Mouse (Mus musculus) left cerebral cortex, postnatal 36 days (tissue): ENCODE data around the gene Hoxb2. TPM values are rescaled to one million over a fixed set of nuclear protein-coding genes. Genes with fewer than 3 reads are reported as not detected.

Experiments used
- DNase-seq, 2 experiments: peaks; one replicate each; pipeline ENCODE4 v3.0.0; 2021 to 2022; ENCODE audit warnings: low spot score in 2 of 2, mixed read lengths in 1 of 2
- intact Hi-C: fragments of 180-260 bp; cut with DNase I; formaldehyde crosslinking; loops from one replicate; pipeline ENCODE4 v1.15.1; 2025
- total RNA-seq, 2 experiments: library from RNA; stranded (reverse); gene quantifications; 2 replicates each; pipeline ENCODE4 v1.2.3; 2021

Hoxb2 gene
- total RNA-seq, 2 experiments from 2014 or later = not detected

DNA sequence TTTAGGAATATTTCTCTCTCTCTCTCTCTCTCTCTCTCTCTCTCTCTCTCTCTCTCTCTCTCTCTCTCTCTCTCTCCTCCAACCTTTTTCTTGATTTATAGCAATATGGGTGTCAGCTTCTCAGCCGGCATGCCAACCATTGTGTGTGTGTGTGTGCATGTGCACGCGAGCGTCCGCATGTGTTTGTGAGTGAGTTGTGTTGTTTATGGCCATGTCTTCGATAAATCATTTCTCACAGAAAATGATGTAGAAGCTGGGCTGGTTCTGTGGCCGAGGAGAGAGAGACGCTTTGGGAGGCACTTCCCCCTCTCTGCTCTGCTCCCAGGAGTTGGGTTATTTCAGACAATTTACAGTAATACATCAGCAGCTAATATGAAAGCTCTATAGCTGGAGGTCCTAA, 21.7 kb upstream of the Hoxb2 start:
- intact Hi-C loops = no loop called here
- DNase-seq = no peak

DNA sequence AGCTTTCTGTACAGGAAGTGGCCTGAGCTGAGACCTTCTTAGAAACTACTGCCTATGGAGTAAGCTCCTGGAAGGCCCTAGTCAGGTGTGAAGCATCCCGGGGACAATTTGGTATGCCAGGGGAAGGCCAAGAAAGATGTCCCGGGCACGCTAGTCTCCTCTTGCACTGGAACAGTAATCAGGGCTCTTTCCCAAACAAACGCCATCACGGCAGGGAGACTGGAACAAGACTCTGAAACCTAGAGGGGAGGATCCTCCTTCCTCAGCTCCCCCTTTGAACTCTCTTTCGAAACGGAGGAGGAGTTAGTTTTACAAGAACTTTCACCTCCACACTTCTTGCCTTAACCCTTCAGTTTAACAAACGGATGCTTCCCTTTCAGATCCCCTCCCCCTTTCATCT, 18.2 kb upstream of the Hoxb2 start:
- no peak for DNase-seq
- intact Hi-C loops = no loop called here

DNA sequence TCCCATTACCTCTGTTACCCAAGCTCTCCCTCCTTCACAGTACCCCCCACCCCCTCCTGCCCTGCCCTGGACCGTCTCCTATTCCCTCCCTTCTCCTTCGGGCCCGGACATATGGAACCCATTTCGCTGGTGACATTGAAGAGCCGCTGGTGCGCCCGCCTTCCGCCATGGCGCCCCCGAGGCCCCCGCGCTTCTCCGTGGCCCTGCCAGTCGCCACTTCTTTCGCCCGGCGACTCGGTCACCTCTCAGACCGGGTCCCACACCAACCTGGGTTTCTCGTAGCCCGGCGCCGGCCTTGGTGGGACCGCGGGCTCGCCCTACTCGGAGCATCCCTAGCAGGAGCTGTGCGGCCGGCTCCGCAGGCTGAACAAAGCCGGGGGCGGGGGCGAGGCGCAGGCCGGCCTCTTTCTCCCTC, 17.7 kb upstream of the Hoxb2 start:
- DNase-seq = no peak
- intact Hi-C loops = no loop called here

DNA sequence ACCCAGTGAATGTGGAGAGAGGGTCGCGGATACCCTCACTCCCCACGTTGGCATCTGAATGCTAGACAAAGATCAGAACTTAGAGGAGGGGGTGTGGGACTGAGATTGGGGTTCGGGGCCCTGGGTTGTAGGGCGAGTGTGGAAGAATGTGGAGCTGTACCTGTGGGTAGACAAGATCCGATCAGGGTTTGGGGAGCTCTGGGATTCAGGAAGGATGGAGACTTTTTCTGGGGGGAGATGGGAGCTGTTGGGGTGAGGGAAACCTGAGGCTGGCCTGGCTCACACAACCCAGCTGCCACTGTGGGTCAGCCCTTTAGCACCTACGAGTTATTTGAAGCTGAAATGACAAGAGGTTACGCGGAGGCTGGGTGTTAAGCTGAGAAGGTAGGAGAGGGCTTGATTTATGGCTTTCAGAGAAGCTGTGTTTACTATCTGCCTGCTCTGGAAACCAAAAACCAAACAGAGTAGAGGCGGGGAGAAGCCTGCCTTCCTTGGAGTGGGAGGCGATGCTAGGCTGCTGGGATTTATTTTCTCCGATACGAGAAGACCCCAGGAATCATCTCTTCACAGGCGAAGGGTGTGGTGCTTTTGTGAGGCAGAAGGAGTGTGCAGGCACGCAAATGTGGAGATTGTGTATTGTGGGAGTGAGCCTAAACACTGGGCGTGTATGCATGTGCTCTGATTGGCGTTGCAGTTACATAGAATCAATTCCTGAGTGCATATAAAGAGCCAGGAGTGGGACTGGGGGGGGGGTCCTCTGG, 16.9 kb upstream of the Hoxb2 start:
- DNase-seq = no peak
- intact Hi-C loops = no loop called here

DNA sequence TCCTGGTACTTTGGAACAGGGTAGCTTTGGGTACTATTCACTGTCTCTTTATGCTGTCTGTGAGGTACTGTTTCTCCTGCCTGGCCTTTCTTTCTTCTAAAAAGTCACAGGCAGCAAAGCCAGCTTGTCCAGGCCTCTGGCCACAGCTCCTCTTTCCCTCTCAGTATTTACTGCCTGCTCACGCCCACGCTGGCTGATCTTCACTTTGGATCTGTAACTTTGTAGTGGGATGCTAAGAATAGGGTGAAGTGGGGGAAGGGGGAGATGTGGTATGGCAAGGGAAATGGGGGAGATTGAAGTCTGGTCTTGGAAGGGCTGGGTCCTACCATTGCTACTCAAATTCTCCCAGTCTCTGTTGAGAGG, 16.3 kb upstream of the Hoxb2 start:
- DNase-seq = no peak
- intact Hi-C loops = no loop called here

DNA sequence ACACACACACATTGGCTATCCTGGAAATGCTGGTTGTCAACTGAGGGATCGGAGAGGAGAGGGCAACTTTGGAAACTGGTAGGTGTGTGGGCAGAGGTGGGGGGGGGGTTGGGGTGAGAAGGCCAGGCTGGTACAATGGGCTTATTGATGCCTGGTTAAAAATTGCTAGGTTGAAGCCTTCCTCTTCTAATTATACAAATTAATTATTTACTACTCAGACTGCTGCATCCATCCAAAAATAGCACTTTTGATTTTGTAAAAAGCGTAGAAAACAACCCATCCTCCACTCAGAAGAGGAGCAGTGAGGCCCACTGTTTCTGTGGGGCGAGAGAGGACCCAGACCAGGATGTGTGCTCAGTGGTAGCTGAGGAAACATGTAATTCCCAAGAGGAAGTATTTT, 15.3 kb upstream of the Hoxb2 start:
- intact Hi-C loops = no loop called here
- no peak for DNase-seq

DNA sequence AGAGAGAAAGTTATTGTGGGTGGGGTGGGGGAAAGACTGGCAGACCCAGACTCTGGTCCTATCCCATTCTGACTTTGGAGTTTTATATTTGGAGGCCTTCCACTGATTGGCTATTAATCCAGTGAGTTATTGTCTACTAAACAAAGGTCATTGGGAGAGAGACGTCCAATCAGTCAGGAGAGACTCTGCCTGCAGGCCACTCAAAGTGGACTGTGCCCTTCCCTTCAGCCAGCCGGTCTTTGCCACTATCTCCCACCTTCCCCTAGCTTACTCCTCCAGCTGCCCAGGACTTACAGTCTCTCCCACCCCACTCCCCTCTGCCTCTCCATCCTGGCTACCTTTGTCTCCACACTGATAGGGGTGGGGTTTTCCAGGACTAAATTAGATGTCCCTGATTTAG, 13.7 kb upstream of the Hoxb2 start:
- no peak for DNase-seq
- intact Hi-C loops = no loop called here

DNA sequence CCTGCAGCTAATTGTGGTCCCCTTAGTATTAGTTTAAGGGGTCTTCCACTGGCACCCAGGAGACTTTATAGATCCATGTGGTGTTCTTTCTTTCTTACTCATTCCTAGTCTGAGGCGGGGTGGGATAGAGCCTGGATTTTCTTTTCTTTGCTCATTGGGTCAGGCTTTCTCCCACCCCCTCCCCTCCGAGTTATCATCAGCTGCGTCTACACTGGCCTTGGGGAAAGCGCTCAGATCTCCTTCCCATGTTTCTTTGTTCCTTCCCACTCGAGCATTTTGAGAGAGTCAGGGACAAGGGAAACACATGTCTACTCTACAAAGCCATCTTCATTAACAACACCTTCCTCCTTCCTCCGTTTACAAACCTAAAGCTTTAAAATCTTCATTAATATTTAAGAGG, 13.3 kb upstream of the Hoxb2 start:
- no peak for DNase-seq
- intact Hi-C loops = no loop called here

DNA sequence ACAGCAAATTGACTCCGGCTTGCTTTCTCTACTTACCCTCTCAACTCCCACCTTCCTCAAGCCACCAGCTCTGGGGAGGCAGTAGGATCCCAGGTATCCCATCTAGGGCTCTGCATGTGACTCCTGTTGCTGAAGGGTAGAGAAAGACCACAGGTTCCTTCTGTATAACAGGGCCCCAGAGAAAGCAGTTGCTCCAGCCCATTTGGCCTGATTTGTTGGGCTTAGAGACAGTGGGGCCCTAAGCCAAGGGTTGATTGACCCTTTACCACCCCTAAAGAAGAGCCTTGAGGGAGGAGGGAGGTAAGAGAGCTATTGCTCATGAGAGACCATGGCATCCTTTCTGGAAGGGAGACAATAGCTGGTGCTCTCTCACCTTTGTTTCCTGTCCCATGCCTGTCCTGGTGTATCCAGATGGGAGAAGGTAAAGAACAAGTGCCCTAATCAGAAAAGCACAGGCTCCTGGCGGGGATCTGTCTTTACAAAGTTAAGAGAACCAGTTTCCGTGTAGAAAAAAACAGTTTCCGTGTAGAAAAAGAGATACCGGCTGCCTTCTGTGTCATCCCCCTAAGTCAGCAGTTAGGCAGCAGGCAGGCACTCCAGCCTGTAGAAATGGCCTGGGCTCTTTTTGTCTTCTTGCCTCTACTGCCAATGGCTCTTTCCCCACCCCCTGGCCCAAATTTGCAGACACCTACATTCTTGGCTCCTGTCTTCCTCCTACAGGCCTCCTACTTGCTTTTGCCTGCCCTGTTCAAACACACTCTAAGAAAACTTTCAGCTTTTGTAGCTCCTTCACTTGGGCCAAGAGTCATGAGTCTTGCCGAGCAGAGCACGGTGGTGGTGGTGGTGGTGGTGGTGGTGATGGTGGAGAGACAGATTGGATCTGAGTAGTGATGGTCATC, 11.1 kb upstream of the Hoxb2 start:
- DNase-seq = no peak
- intact Hi-C loops = no loop called here

DNA sequence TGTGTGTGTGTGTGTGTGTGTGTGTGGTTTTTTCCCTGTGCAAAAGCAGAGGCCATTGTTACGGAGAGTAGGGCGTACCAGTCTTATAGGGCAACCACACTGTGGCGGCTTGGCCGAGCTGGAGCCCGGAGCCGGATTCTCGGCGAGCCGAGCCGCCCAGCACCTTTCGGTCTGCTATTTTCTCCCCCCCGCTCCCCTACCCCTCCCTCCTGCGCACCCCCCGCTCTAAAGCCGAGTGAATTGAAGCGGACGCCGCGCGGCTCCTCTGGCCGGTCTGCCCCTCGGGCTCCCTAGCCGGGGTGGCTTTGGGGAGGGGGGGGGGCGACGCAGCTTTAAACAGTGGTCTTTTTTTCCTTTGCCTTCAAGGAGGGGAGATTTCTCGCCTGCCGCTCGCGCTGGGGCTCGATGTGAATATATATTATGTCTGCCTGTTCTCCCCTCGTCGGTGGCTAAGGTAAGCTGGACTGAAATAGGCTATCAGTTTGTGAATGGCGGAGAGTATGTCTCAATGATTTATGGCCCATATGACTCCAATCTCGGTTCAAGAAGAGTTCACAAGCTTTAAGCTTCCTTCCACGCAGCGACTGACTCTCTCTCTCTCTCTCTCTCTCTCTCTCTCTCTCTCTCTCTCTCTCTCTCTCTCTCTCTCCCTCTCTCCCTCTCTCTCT, 9.5 kb upstream of the Hoxb2 start:
- intact Hi-C loops = no loop called here
- DNase-seq = no peak

DNA sequence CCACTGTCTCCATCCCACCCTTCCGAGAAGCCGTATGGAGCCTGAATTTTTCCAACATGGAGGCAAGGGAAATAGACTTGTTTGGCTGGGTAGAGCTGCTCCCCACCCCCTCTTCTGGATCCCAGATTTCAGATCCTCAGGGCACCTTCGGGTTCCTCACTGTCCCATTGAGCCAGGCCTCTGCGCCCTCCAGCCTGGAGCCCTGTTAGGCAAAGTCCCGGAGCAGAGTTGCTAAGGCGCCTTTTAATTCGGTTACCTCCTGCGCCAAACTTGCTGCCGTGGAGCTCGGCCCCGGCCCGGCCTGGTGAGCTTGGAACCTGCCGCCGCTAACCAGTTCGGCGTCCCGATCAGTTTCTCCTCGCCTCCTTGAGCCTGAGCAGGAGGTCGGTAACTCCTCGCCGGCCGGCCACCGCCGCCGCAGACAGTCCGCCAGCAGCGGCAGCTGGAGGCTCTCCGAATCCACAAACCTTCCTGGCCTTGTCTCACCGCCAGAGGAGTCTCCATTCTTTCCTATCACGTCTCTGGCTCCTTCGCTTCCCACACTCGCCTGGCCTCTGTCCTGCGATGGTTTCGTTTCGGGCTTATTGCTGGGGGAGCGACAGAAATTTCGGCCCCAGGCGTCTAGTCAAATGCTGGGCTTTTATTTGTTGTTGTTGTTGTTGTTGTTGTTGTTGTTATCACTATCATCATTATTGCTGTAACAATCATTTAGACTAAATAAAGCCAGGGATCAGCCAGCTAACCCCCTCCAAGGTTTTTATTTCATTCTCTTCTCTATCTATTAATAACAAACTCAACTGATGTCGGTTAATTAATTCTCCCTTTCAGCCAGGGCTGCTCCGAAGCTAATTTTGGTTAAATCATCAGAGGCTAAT, 8.4 kb upstream of the Hoxb2 start:
- no peak for DNase-seq
- intact Hi-C loops = no loop called here

DNA sequence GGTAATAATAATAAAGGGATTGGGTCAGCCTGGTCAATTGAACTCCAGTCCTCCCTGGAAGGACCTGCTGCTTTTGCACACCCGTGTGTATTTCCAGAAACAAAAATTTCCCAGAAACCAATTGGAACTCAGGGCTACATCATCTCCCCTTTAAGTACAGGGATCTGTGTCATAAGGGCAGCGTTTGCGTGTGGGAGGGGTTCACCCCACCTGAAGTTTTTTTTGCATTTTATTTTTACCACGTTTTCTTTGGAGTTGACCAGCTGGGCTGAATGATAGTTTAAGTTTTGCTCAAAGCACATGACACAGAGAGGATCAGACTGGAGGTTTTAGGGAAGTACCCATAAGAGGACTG, 7.8 kb upstream of the Hoxb2 start:
- DNase-seq = no peak
- intact Hi-C loops = no loop called here

DNA sequence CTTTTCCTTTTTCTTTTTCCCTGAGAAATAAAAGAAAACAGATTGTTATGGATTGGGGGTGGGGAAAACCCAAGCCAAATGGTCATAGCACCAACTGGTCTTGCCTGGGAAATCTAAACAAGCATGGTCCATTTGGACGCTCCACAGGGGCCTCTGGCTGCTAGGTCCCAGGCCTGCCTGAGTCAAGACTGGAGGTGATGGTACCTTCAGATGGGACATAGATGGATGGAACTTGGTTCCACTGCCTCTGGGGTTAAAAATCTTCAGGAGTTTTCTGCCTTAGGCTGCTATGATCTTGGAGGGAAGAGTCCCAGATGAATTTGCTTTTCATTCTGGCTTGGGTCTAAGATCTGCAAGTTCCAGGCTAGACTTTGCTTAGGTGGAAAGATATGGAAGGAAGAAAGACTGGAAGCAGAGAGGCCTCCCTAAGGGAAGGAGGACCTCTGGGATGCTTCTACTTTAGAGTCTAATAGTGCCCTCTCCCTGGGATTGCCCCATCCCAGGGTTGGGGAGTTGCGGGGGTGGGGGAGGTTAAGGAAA, 7.0 kb upstream of the Hoxb2 start:
- no peak for DNase-seq
- intact Hi-C loops = no loop called here

DNA sequence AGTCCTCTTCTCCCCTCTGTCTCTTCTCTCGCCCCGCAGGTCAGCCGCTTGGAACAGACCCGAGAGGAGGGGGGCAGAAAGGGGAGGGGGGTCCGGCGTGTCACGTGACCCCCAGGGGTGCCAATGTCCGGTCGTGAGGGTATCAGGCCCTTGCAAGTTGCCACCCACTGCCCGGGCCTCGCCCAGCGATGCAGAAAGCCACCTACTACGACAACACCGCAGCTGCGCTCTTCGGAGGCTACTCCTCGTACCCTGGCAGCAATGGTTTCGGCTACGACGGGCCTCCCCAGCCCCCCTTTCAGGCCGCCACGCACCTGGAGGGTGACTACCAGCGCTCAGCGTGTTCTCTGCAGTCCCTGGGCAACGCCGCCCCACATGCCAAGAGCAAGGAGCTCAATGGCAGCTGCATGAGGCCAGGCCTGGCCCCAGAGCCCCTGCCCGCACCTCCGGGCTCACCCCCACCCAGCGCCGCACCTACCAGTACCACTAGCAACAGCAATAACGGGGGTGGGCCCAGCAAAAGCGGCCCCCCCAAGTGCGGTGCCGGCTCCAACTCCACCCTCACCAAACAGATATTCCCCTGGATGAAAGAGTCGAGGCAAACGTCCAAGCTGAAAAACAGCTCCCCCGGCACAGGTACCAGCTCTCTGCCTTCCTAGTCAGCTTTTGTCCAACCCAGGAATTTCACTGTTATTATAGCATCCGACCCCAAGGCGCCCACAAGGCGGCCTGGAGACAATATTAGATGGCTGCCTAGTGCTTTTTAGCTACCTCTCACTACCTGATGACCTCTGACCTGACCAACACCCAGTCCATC, 6.1 kb upstream of the Hoxb2 start:
- no peak for DNase-seq
- intact Hi-C loops = no loop called here

DNA sequence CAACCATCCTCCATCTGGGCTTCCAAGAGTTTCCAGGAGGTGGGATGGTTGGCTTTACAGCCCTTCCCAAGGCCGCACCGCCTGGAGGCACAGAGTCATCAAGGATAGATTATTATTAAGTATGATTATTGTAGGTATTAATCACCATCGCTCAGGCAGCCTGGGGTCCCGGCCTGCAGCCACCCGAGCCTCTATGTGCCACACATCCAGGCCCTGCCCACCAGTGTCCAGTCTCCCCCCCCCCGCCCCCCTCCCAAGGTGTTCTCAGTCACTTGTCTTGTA, 5.5 kb upstream of the Hoxb2 start:
- intact Hi-C loops = no loop called here
- DNase-seq = no peak

DNA sequence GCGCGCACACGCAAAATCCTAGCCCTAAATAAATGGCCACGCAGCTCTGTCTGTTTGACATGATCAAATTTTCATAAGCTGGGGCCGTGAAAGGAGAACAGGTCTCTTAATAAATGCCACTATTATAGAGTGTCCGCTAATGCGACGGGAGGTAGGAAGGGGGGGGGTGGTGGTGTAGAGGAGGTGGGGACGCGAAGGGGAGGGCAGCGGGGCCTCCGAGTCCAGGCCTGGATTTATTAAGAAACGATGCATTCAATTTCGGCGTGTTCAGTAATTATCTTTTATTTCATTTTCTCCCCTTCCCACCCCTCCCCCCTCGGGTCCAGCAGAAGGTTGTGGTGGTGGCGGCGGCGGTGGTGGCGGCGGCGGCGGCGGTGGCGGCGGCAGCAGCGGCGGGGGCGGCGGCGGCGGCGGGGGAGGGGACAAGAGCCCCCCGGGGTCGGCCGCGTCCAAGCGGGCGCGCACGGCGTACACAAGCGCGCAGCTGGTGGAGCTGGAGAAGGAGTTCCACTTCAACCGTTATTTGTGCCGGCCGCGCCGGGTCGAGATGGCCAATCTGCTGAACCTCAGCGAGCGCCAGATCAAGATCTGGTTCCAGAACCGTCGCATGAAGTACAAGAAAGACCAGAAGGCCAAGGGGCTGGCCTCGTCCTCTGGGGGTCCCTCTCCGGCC, 5.0 kb upstream of the Hoxb2 start:
- intact Hi-C loops = no loop called here
- DNase-seq = no peak

DNA sequence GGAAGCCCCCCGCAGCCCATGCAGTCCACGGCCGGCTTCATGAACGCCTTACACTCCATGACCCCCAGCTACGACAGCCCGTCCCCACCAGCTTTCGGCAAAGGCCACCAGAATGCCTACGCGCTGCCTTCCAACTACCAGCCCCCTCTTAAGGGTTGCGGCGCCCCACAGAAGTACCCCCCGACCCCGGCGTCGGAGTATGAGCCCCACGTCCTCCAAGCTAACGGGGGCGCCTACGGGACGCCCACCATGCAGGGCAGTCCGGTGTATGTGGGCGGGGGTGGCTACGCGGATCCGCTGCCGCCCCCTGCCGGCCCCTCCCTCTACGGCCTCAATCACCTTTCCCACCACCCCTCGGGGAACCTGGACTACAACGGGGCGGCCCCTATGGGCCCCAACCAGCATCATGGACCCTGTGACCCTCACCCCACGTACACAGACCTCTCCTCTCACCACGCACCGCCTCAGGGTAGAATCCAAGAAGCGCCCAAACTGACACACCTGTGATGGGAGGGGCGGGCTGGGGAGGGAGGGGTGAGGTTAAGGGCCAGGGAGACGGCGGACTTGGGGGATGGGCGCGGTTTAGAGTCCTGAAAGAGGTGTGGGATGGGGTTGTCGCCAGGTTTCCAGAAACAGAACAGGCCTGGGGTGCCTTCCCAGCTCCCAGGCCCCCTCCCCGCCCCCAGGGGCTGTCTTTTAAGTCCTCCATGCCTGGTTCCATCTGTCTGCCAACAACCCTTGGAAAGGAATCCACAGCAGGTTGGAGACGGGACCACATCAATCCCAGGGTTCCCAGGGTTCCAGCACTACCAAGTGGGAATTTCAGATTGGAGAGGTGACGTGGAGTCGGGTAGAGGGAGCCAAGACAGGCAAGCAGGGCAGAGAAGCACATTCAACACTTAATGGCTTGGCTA, 4.2 kb upstream of the Hoxb2 start:
- no peak for DNase-seq
- intact Hi-C loops = no loop called here
